Mouse (Mus musculus) kidney, postnatal 25 days (tissue): ENCODE measurements around the gene Lrrfip1.
A peak's percentile ranks its signal among the peaks of the same experiment; 100 is the strongest.

Source experiments
- DNase-seq, 2 experiments: peaks; one replicate each; pipeline ENCODE4 v3.0.0; 2021; ENCODE audit warnings: mixed read lengths in 2 of 2

The Lrrfip1 gene

DNA sequence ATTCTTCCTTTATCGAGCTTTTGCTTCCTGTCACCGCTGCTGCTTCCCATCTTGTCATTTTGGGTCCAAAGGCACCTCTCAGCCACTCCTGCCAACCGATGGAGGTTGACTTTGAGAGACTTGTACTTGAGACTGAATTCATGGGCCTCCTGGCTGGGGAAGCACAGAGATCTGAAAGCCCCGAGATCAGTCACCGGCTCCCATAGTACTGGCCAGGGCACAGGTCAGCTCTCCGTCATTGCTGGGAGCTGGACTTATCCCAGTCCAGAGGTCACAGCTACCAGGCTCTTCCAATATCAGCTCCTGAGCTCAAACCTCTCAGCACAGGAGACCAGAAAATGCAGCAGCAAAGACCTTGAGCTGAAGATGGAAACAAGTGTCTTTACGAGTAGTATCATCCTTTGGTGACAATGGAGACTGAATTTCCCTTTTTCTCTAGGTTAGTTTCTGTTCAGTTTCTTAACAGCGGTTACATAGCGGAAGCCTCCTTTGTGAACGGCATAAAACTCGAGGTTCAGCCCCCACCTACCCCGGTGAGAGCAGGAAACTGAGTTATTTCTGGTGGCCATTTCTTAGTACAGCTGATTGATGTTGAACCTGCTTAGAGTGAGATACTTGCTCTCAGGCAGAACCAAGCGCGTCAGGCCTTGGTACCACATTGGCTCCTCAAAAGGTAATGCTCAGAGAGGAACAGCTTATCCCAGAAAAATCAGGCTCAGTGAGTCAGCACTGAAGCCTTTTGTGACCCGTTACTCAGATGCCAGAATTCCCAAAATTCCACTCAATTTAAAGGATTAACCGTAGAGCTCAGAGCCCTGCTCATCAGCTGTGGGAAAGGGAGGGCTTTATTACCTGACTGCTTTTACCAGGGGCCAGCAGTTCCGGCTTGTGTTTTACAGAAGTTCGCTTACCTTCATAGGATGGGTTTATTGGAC is 59.0 kb downstream of the Lrrfip1 start:
- DNase-seq, result peak in 1 of 2 experiments; percentile 60

- DNase-seq, result no peak
Measured at GRCm38 (mm10) chr1:91058251-91058650, 59.7 kb downstream of the Lrrfip1 start.

- DNase-seq, result no peak
Measured at GRCm38 (mm10) chr1:91059792-91060604, 61.5 kb downstream of the Lrrfip1 start.

GRCm38 (mm10) chr1:91061105-91061504 is 62.6 kb downstream of the Lrrfip1 start:
- DNase-seq, result no peak

GRCm38 (mm10) chr1:91062363-91062762 is 63.8 kb downstream of the Lrrfip1 start:
- DNase-seq, result peak; percentile 38 to 70

- no peak for DNase-seq
Measured at GRCm38 (mm10) chr1:91064053-91064452, 65.5 kb downstream of the Lrrfip1 start.

DNA sequence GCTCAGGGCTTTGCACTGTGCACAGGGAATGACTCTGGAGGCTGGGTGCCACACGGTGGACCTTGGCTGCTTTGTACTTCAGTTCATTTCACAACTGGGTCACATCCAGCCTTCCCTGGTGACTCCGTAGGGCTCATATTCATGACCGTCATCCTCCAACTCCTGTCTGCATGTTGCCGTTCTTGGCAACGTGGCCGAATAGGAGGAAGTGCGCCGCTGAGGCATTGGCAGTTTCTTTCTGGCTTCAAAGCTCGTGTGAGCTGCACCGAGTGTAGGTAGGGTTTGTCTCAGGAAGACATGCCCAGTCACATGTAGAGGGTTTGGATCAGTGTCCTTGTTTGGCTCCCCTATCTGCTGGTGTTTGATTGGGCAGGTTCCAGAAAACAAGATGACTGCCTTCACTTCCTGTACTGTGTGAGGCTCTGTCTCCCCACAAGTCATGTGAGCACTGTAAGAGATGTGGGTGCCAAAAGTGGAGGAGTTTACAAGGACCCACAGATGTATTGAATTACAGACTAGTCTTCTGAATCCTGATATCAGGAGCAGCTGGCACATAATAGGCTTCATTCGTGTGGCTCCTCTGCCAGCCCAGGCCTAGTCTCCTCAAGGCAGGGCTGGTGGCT is 66.5 kb downstream of the Lrrfip1 start:
- peak; percentile 50 to 83 for DNase-seq

GRCm38 (mm10) chr1:91066061-91066460 is 67.5 kb downstream of the Lrrfip1 start:
- DNase-seq, result peak in 1 of 2 experiments; percentile 6

DNA sequence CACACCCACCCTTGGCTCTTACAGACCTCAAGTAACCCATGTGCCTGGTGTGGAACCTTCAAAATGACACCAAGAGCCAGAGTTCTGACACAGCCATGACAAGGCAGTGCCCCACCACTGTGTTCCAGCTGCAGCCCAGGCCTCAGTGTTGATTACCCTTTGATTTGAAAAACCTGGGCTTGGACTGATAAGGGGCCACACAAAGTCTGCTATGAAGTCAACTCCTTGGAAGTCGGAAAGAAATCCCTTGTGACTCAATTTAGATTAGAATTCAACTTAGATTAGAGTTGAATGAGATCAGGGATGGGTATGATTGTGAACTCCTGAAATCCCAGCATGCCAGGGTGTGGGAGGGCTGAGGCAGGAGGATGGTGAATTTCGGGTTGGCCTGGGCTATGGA is 68.1 kb downstream of the Lrrfip1 start:
- peak in 1 of 2 experiments; percentile 17 for DNase-seq

DNA sequence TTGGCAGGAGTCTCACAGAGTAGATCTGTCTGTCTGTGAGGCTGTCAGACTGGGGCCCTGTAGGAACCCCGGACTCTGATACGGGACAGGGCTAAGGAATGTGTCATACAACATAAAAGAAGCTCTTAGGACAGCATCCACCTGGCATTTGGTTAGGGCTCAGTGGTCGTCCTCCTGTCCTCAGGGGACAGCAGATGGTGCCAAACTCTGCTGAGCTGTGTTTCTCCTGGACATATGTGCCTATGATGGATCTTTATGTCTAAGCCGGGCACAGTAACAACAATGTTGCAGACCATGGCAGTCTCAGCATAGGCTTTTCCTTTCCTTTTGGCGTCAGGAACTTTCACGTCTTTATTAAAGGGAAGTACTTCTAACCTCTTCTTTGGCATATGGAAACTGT is 69.2 kb downstream of the Lrrfip1 start:
- DNase-seq, result peak in 1 of 2 experiments; percentile 21

- DNase-seq, result peak in 1 of 2 experiments; percentile 5
Measured at GRCm38 (mm10) chr1:91069575-91069974, 71.0 kb downstream of the Lrrfip1 start.

DNA sequence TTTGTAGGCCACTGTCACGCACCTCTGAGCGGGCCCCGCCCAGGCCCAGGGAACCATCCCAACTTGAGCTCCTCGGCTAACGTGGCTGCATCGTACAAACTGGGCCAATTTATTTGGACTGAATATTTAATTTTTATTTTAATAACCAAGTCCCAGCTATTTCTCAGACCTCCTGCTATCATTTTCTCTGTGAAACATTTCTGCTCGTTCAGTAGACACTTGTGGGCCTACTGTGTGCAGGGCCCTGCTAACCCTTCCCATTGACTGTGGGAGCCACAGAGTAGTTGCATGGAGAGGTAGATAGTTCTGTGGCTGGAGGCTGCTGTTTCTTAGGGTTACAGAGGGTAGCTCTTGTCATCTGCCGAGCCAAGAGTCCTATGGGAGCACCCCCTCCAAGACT is 72.0 kb downstream of the Lrrfip1 start:
- DNase-seq, result peak in 1 of 2 experiments; percentile 14

DNA sequence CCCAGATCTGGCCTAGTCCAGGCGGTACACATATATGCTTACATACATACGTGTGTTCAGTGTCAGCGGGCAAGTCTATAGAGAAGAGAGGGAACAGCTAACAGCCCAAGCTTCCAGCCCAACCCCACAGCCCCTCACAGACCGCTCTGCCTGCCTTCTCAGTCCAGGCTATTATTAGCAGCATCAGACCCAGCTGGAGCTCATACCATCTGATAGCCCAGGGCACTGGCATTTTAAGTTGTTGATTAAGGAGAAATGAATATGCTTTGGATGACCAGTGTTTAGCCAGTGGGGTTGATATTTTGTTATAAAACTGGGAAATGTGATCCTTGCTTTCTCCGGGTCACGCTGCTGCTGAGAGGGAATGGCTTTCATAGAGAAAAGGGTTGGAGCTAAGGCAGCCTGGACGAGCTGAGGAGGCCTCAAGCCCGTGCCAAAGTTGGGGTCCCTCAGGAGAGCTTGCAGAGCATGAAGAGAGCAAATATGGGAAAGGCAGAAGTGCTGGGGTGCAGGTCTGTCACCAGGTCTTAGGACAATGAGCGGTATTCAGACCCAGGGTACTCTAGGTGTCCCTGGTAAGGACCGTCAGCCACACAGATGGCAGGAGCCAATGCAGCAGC is 73.2 kb downstream of the Lrrfip1 start:
- DNase-seq, result peak in 1 of 2 experiments; percentile 25

DNA sequence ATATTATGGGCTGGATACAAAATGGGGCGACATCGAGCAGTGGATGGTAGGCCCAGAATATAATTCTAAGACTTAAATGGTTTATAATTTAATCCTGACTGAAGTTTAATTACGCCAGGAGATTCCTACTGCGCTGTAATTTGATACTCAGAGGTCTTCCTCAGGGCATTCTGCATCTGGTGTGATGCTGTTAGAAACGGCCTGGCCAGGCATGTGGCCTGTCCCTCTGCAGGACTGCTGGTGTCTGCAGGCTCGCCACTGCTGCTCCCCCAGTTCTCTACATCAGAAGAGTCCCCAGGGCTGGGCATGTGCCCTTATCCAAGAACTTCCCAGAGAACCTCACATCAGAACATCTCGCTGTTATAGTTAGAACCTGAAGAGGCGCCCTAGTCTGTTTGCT is 78.4 kb downstream of the Lrrfip1 start:
- DNase-seq, result no peak

DNA sequence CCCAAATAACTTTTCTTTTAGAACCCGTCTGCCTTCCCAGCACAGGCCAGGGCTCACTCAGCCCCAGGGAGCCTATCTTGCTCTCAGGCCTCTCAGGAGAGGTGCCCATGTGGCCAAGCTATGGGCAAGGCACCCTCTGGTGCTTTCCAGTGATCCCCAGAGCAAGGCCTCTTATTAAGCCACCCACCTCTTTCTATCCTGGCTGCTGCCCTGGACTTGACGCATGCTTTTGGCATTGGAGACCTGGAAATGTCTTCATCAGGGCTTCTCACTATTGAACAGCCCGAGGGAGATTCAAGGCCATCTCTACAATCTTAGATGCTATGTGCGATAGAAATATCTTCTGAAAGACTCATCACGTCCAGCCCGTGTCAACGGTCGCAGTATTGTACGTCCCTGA is 78.9 kb downstream of the Lrrfip1 start:
- no peak for DNase-seq

DNA sequence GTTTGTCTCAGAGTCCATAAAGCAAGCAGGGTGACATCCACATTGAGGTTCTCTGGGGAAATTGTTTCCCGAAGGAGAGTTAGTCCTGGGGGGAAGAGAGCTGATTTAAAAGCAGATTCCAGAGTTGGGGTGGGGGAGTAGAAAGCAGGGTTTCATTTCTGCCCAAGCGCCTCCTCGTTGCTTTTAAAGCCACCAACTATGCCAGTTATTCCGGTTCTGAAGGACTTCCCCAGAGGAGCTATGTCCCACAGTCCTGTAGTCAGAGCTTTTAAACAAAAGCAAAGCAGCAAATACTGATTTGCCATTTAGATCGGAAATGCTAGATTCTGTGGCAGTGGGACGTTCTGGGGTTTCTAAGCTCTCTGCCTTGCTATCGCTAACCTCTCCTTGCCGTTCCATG is 79.4 kb downstream of the Lrrfip1 start:
- no peak for DNase-seq

DNA sequence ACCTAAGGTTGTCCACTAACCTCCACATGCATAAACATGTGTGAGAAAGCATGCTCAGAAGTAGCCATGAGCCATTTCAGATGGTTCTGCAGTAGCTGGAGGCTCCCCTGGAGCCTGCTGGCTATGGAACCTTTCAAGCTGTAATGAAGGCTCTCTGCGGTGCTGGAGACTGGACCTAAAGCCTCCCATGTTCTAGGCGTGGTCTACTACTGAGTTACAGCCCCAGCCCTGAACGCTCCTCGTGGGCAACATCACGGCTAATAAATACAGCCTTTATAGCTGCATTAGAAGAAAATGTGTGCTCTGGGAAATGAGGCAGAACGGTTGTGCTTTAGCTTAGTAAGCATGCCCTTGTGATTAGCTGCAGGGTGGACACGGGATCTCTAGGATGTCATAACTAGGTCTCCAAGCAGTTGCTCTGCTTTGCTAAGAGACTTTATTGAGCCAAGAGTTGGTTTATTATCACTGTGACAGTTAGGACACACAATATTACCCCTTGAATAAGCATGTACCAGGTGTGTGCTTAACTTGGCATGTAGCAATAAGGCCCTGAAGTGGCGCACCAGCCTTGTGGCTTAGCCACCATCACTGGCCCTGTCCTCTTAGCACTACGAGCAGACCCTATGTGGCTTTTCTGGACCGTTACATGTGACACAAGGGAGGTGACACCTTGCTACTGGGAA is 81.3 kb downstream of the Lrrfip1 start:
- no peak for DNase-seq

GRCm38 (mm10) chr1:91080423-91080749 is 81.8 kb downstream of the Lrrfip1 start:
- DNase-seq, result peak in 1 of 2 experiments; percentile 62

DNA sequence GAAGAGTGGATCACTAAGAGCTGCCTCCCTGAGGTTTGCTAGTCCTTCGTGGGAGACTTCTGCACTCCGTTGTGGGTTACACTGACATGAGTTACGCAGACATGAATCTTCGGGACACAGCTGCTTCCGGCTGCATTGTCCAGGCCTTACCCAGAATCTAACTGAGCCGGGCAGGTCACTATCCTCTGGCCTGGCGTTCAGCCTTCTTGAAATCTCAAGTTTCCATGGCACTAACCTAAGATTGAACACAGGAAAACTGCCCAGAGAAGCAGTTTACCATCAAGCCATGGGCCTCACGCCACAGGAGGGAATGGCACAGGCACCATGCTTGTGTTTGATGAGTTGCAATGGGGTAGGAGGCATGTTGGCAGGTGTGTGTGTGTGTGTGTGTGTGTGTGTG is 85.8 kb downstream of the Lrrfip1 start:
- peak in 1 of 2 experiments; percentile 47 for DNase-seq

- no peak for DNase-seq
Measured at GRCm38 (mm10) chr1:91085009-91085408, 86.5 kb downstream of the Lrrfip1 start.

- peak in 1 of 2 experiments; percentile 31 for DNase-seq
Measured at GRCm38 (mm10) chr1:91085686-91086085, 87.1 kb downstream of the Lrrfip1 start.

DNA sequence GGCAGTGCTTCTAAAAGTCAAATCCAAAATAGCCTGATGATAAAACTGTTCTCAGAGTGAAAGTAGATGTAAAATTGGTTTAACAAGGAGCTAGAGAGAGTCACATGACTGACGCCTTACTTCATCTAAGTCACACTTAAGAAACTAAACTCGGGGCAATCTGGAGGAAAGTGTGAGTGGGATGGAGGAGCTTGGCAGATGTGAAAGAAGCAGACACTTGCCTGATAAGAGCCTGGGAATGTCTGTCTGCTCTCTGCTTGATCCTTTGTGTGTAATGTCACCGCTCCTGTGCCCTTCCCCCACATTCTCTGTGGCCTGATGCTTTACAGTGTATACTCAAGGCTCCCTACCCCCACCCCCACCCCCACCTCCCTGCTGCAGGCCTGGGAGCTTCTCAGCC is 87.8 kb downstream of the Lrrfip1 start:
- peak in 1 of 2 experiments; percentile 9 for DNase-seq
